Mouse (Mus musculus) liver, embryonic 16.5 days (tissue): ENCODE data around the gene Gm3739. TPM values are rescaled to one million over a fixed set of nuclear protein-coding genes. Genes with fewer than 3 reads are reported as not detected.
"Not testable (repeated sequence)": the region's sequence is repeated elsewhere in the genome, so short reads cannot be mapped to it uniquely, and the experiment has no call there.

Experiments used
- ATAC-seq: fragments of 200-750 bp; cut with Nextera tagmentation; 2 replicates; pipeline ENCODE4 v1.8.0; 2017; ENCODE audit warnings: low read depth, mild to moderate bottlenecking, moderate number of reproducible peaks, moderate library complexity
- H3K27ac ChIP-seq: fragments of 300-500 bp; sonication (generic); 2 replicates; pipeline ENCODE4 v1.5.1; 2014; ENCODE audit warnings: mild to moderate bottlenecking, low read length
- H3K27me3 ChIP-seq: fragments of 300-500 bp; sonication (generic); 2 replicates; pipeline ENCODE4 v1.6.1; 2014; ENCODE audit warnings: low read depth, low read length, mixed read lengths; ENCODE audit not compliant: control insufficient read depth, insufficient read depth
- H3K36me3 ChIP-seq: fragments of 300-500 bp; sonication (generic); 2 replicates; pipeline ENCODE4 v1.6.1; 2014; ENCODE audit warnings: mild to moderate bottlenecking; ENCODE audit not compliant: control insufficient read depth, insufficient read depth
- H3K4me1 ChIP-seq: fragments of 300-500 bp; sonication (generic); 2 replicates; pipeline ENCODE4 v1.6.1; 2014; ENCODE audit warnings: low read depth, low read length, mixed read lengths; ENCODE audit not compliant: control insufficient read depth
- H3K4me2 ChIP-seq: fragments of 300-500 bp; sonication (generic); 2 replicates; pipeline ENCODE4 v1.6.1; 2014; ENCODE audit warnings: low read depth, low read length, mixed read lengths
- H3K4me3 ChIP-seq: fragments of 300-500 bp; sonication (generic); 2 replicates; pipeline ENCODE4 v1.5.1; 2014; ENCODE audit warnings: low read depth, mild to moderate bottlenecking, low read length
- H3K9ac ChIP-seq: fragments of 300-500 bp; sonication (generic); 2 replicates; pipeline ENCODE4 v1.6.1; 2014; ENCODE audit warnings: low read depth, low read length
- H3K9me3 ChIP-seq: fragments of 300-500 bp; sonication (generic); replicated peaks from 2 replicates; pipeline ENCODE4 v1.6.1; 2016; ENCODE audit warnings: low read length; ENCODE audit not compliant: control insufficient read depth
- WGBS: fragments of 180-500 bp; shearing (Covaris S2); extraction: QIAGEN DNeasy Blood & Tissue Kit; methylation state at CpG from one replicate; pipeline ENCODE4 v1.1.7; 2014; ENCODE audit not compliant: insufficient replicate concordance; 5-methylcytosine and 5-hydroxymethylcytosine counted together
- polyA plus RNA-seq: library from polyadenylated mRNA; unstranded; fragments of >200 nt; fragmentation: Nextera tagmentation; extraction: Ambion mirVana; gene quantifications from 2 replicates; pipeline ENCODE4 v1.2.1, GENCODE M21; 2015

Gene Gm3739
- not detected in 2 replicates for polyA plus RNA-seq

- not testable (repeated sequence) for H3K27ac ChIP-seq, H3K4me2 ChIP-seq, H3K36me3 ChIP-seq, ATAC-seq, H3K9ac ChIP-seq, H3K9me3 ChIP-seq, H3K4me3 ChIP-seq, H3K27me3 ChIP-seq, H3K4me1 ChIP-seq
- WGBS = 0% methylated on average over 16 of the region's 35 CpGs
Measured at GRCm38 (mm10) chr14:7314661-7315060, at the start of gene Gm3739. Gene Gm3739, minus strand, starts transcription at chr14:7315049.

DNA sequence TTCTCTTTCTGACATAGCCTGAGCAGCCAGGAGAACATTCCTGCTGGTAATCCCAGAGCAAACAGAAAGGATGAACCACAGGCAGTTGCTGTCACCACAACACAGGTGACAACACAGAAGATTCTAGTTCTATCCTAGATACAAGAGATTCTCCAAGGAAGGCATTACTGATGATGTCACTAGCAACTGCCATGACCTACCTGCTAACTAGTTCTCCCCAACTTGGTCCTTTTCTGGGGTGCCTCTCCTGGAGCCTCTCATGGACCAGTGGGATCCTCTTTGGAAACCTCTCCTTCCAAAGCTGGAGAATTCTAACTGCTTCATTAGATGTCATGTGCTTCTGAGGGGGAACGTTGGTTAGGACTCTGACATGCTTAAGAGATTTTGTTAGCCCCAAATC is 17.4 kb upstream of the Gm3739 start, which contains the start of gene Gm5797:
Gene Gm5797 (minus strand): TSS at position 101 of the 400 bp plus-strand sequence.
- not testable (repeated sequence) for H3K9me3 ChIP-seq, H3K4me3 ChIP-seq, H3K36me3 ChIP-seq, ATAC-seq, H3K27ac ChIP-seq, H3K4me2 ChIP-seq, H3K27me3 ChIP-seq, H3K4me1 ChIP-seq, H3K9ac ChIP-seq
- WGBS = no CpG with 5 or more reads among the region's 1 CpGs

- H3K27me3 ChIP-seq, H3K4me2 ChIP-seq, H3K4me1 ChIP-seq, H3K9me3 ChIP-seq, H3K9ac ChIP-seq, H3K27ac ChIP-seq, H3K4me3 ChIP-seq, ATAC-seq, H3K36me3 ChIP-seq: not testable (repeated sequence)
- 1% methylated on average over 16 of the region's 19 CpGs for WGBS
Measured at GRCm38 (mm10) chr14:7315093-7315492, 244 bp upstream of the Gm3739 start.

DNA sequence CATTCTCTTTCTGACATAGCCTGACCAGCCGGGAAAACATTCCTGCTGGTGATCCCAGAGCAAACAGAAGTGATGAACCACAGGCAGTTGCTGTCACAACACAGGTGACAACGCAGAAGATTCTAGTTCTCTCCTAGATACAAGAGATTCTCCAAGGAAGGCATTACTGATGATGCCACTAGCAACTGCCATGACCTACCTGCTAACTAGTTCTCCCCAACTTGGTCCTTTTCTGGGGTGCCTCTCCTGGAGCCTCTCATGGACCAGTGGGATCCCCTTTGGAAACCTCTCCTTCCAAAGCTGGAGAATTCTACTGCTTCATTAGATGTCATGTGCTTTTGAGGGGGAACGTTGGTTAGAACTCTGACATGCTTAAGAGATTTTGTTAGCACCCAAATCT is 50.2 kb downstream of the Gm3739 start, which contains the start of gene Gm3727:
Gene Gm3727 (minus strand): TSS at position 101 of the 400 bp plus-strand sequence.
- H3K36me3 ChIP-seq, ATAC-seq, H3K27me3 ChIP-seq, H3K9me3 ChIP-seq, H3K4me3 ChIP-seq, H3K4me2 ChIP-seq, H3K4me1 ChIP-seq, H3K9ac ChIP-seq, H3K27ac ChIP-seq: not testable (repeated sequence)
- 32% methylated on average over 3 of the region's 3 CpGs for WGBS

Other genes starting within 250 kb of the Gm3739 start
- gene Gm3696, start 214.4 kb downstream of the Gm3739 start, polyA plus RNA-seq = not detected in 2 replicates
- not detected in 2 replicates for gene Gm6676, start 189.6 kb downstream of the Gm3739 start, polyA plus RNA-seq
- gene Gm3512, start 140.5 kb downstream of the Gm3739 start, polyA plus RNA-seq = 0.05 and 0.16 TPM in 2 replicates
- not detected in 2 replicates for gene Gm16434, start 120.5 kb downstream of the Gm3739 start, polyA plus RNA-seq
- not detected in 2 replicates for gene Gm3727, start 50.3 kb downstream of the Gm3739 start, polyA plus RNA-seq
- gene Gm5797, start 17.3 kb upstream of the Gm3739 start, polyA plus RNA-seq = not detected in 2 replicates
- not detected in 2 replicates for gene Gm8374, start 50.1 kb upstream of the Gm3739 start, polyA plus RNA-seq
- 0.07 and 0.08 TPM in 2 replicates for gene Gm3755, start 135.9 kb upstream of the Gm3739 start, polyA plus RNA-seq
- not detected in 2 replicates for gene Gm3752, start 168.7 kb upstream of the Gm3739 start, polyA plus RNA-seq